Mouse (Mus musculus) 3134 (cell line): ENCODE measurements around the gene Glo1.
"Not testable (repeated sequence)": the region's sequence is repeated elsewhere in the genome, so short reads cannot be mapped to it uniquely, and the experiment has no call there.

Experiments used
- DNase-seq: peaks from one replicate; pipeline ENCODE4 v3.0.0-alpha.2; 2011; ENCODE audit warnings: low spot score; ENCODE audit not compliant: insufficient read length; ENCODE audit errors: extremely low read depth

Gene Glo1

DNA sequence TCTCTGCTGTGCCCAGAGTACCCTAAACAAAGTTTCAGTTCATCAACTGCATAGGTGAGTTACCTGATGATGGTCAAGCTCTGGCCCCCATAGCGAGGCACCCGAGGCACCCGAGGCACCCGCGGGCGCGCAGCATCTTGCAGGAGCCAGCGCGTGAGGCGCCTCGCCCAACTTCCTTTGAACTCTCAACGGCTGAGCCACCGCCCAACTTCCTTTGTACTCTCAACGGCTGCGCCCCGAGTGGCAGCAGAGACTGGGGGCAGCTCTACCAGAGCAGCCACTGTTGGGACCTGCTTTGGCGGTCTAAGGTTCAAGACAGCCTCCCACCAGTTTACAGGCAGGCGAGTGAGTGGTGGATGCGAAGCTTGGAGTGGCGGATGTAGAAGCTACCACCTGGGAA is at the start of gene Glo1:
Glo1 (minus strand) TSS at position 153 of the 400 bp plus-strand sequence.
- DNase-seq, result not testable (repeated sequence)

DNA sequence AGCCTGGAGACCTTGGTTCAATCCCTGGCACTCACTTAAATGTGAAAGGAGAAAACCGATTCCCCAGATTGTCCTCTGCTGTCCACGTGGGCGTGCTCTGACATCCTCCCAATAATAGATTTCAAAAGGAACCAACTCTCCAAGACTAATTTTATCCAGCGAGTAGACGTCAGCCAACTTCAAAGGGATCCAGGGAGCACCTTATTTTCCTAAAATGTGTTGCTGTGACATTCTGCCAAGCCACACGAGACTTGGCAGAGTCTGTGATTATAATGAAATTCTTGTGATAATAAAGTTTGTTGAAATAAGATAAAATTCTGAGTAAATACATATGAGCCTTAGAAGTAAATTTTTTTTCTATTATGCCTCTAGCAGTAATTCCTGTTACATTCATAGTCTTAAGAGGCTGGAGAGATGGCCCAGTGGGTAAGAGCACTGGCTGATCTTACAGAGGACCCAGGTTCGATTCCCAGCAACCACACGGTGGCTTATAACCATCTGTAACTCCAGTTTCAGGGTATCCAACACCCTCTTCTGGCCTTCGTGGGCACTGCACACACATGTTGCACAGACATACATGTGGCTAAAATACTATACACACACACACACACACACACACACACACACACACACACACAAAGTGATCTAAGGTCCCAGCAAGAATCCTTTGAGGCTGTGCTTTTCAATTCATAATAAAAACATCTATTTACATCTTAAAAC is 48.5 kb upstream of the Glo1 start:
- DNase-seq, result no peak

- no peak for DNase-seq
Observed at GRCm38 (mm10) chr17:30673023-30673422, 46.4 kb upstream of the Glo1 start.

- DNase-seq, result no peak
Observed at GRCm38 (mm10) chr17:30672556-30672955, 45.9 kb upstream of the Glo1 start.

- DNase-seq, result no peak
Observed at GRCm38 (mm10) chr17:30664856-30665255, 38.2 kb upstream of the Glo1 start.

- DNase-seq, result no peak
Observed at GRCm38 (mm10) chr17:30663170-30663569, 36.5 kb upstream of the Glo1 start.

DNA sequence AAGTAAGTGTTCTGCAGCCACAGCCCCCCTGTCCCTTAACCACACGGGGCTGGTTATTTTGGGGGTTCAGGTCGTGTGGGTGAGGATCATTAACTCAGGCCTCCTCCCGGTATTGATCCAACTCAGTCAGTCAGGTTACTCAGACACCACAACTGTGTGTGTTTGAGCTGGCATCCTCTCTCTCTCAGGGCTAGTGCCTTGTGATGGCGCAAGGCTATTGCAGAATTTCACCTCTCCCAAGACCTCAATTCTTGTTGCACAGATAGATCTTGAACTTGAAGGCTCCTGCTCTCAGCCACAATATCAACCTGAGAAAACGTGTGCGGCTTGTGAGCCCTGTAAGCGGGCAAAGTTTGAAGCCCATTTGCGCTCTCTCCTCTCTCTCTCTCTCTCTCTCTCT is 35.5 kb upstream of the Glo1 start:
- no peak for DNase-seq

- DNase-seq, result no peak
Observed at GRCm38 (mm10) chr17:30658152-30658544, 31.5 kb upstream of the Glo1 start.

DNA sequence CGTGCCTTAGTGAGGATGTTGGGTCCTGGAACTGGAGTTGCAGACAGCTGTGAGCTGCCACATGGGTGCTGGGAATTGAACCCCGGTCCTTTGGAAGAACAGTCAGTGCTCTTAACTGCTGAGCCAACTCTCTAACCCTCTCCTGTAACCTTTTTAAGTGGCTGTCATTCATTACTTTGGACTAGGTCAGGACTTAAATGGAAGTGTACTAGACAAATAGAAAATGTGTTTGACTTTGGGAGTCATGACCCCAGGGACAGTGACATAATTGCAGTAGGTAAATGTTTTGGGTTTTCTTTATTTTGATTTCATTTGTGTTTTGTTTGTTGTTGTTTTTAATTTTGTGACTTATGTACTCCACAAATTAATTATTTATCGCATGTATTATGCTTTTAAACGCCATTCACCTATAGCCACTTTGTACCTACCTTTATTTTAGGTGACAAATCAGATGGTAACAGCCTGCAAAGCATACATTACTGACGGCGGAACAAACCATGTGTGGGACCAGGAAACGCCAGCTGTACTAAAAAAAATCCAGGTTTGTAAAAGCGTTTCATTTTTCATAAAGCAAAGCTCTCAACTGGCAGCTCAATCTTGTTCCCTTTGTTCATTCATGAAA is 31.0 kb upstream of the Glo1 start:
- DNase-seq, result no peak

DNA sequence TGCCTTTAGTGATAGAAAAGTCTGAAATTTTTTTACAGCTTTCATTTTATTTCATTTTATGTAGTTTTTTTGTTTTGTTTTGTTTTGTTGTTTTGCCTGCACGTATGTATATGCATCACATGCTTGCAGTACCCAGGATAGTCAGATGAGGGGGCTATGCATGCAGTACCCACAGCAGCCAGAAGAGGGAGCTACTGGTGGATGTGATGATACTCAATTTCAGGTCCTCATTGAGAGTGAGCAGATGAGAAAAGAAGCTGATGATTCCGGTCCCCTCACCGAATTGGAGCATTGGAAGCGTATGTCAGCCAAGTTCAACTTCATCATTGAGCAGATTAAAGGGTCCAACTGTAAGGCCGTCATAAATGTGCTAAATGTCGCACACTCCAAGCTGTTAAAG is 26.3 kb upstream of the Glo1 start:
- no peak for DNase-seq

DNA sequence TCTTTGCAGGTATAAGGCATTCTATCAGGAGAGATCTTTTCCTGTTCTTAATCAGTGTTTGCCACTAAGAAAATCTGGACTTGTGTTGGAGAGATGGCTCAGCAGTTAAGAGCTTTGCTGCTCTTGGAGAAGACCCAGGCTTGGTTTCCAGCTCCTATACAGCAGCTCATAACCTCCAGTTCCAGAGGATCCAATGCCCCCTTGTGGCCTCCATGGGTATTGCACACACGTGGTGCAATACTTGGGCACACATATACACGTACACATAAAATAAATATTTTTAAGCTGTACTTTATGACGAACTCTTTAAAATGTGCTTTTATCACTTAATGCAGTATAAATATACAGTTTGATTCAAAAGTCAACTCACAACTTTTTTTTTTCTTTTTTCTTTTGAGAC is 22.1 kb upstream of the Glo1 start:
- no peak for DNase-seq

- DNase-seq, result no peak
Observed at GRCm38 (mm10) chr17:30640896-30641295, 14.2 kb upstream of the Glo1 start.

DNA sequence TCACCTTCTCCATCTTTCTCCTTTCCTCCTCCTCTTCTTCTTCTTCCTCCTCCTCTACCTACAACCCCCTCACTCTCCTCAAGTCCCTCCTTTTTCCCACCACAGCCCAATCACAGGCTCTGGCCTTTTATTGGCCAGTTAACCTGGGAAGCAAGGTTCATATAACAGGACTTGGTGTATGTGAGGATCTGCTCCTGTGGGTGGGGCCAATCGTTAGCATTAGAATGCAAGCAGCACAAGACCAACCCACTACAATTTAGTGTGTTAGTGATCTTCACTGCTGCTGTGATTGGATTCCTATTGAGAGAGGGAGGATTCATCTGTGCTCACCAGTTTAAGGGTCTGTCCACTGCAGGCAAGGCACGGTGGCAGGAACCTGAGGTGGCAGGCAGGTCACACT is 12.3 kb upstream of the Glo1 start:
- no peak for DNase-seq

DNA sequence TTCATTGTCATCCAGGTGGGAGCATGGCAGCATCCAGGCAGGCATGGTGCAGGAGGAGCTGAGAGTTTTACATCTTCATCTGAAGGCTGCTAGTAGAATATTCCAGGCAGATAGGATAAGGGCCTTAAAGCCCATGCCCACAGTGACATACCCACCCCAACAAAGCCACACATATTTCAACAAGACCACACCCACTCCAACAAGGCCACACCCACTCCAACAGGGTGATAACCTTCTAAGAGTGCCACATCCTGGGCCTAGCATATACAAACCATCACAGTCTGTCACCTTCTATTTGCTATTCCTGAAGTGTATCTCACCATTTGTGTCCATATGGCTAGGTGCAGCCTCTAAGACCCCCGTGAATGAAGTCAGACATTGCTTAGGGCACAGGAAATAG is 11.0 kb upstream of the Glo1 start:
- DNase-seq, result no peak

DNA sequence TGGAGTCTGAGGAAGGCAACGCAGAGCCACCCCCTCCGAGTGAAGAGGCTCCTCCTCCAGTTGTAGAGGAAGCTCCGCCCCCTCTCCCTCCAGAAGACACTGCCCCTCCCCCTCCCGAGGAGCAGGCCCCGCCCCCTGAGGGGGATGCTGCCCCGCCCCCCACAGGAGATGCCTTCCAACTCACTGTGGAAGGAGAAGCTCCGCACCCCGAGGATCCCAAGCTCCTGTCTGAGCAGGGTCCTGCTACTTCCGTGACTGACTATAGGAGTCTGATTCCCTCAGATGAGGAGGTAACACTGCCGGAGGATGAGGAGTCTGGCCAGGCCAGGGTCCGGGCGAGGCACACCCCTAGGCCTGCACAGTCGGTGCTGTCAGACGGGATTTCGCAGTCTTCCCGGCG is 8.7 kb upstream of the Glo1 start:
- DNase-seq, result no peak

- not testable (repeated sequence) for DNase-seq
Observed at GRCm38 (mm10) chr17:30624132-30624531, 2.5 kb downstream of the Glo1 start, which contains the start of gene Dnah8. Gene Dnah8 (plus strand): TSS chr17:30624354.

- DNase-seq, result no peak
Observed at GRCm38 (mm10) chr17:30623200-30623599, 3.5 kb downstream of the Glo1 start.

DNA sequence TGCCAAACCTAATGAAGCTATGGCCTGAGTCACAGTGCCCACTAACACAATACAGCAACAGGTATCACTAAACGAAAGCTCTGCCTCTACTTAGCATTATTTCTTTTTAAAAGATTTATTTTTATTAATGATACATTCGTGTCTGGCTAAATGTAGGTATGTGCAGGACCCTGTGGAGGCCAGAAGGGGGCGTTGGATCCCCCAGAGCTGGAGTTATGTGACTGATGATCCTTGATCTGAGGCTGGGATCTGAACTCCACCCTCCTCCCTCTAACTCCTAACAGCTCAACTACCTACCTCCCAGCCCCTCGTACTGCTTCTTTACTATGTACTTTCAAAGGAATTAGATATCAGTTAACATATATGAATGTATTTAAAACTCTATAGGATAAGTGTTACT is 5.2 kb downstream of the Glo1 start:
- DNase-seq, result no peak

GRCm38 (mm10) chr17:30620548-30620947 is 6.1 kb downstream of the Glo1 start:
- DNase-seq, result no peak

DNA sequence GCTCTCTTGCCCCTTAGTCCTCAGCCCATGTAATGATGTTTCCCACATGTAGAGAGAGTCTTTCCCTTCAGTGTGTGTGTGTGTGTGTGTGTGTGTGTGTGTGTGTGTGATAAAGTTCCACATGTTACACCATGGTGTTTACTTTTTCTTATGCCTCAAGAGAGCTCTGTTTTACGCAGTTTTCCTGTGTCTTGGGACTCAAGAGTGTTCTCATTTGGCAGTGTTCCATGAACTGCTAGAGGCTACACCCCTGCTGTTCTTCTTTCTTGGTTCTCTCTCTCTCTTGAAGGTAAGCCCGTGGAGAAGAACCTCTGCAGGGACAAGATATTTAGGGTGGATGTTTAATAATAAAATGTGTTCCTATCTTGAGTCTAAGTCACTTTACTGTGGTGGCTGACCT is 7.5 kb downstream of the Glo1 start:
- DNase-seq, result no peak

GRCm38 (mm10) chr17:30618136-30618891 is 8.4 kb downstream of the Glo1 start:
- DNase-seq, result no peak

GRCm38 (mm10) chr17:30616203-30616602 is 10.5 kb downstream of the Glo1 start:
- no peak for DNase-seq
